Mouse (Mus musculus) cerebellum, adult 8-10 months (tissue): ENCODE measurements around the gene Psma2.

Experiments
- DNase-seq: peaks from one replicate; pipeline ENCODE4 v3.0.0; 2022

Gene Psma2

GRCm38 (mm10) chr13:14612926-14613529 lies at the start of gene Psma2, which contains the start of gene Mrpl32:
TSS of gene Psma2 (plus strand) at chr13:14613240.
TSS of gene Mrpl32 (minus strand) at chr13:14613165.
- peak; percentile 97 for DNase-seq

- DNase-seq: no peak
Observed at GRCm38 (mm10) chr13:14574128-14574527, 38.9 kb upstream of the Psma2 start.

- no peak for DNase-seq
Observed at GRCm38 (mm10) chr13:14580392-14580791, 32.6 kb upstream of the Psma2 start.

- no peak for DNase-seq
Observed at GRCm38 (mm10) chr13:14602744-14603143, 10.3 kb upstream of the Psma2 start.

- no peak for DNase-seq
Observed at GRCm38 (mm10) chr13:14607616-14608015, 5.4 kb upstream of the Psma2 start.

- DNase-seq: no peak
Observed at GRCm38 (mm10) chr13:14612463-14612862, 577 bp upstream of the Psma2 start.

- DNase-seq: no peak
Observed at GRCm38 (mm10) chr13:14613553-14613952, 513 bp downstream of the Psma2 start.

GRCm38 (mm10) chr13:14618724-14619123 lies 5.7 kb downstream of the Psma2 start:
- DNase-seq: peak; percentile 64

GRCm38 (mm10) chr13:14629726-14630641 lies 16.9 kb downstream of the Psma2 start, which contains the start of gene AW209491:
TSS of gene AW209491 (plus strand) at chr13:14630154.
- peak; percentile 93 for DNase-seq

- DNase-seq: no peak
Observed at GRCm38 (mm10) chr13:14639998-14640397, 27.0 kb downstream of the Psma2 start.

- no peak for DNase-seq
Observed at GRCm38 (mm10) chr13:14649301-14649700, 36.3 kb downstream of the Psma2 start.

GRCm38 (mm10) chr13:14667107-14667506 lies 54.1 kb downstream of the Psma2 start:
- DNase-seq: no peak

GRCm38 (mm10) chr13:14670342-14670741 lies 57.3 kb downstream of the Psma2 start:
- no peak for DNase-seq

- DNase-seq: no peak
Observed at GRCm38 (mm10) chr13:14688955-14689354, 75.9 kb downstream of the Psma2 start.

- no peak for DNase-seq
Observed at GRCm38 (mm10) chr13:14716801-14717200, 103.8 kb downstream of the Psma2 start.

- no peak for DNase-seq
Observed at GRCm38 (mm10) chr13:14717755-14718154, 104.7 kb downstream of the Psma2 start.
